Mouse (Mus musculus): ENCODE measurements around the gene Syne2.

- no peak for TF ChIP-seq CTCF (conservative IDR thresholded peaks at IDR 0.05; ENCODE audit: low read length)
- no peak for TF ChIP-seq NANOG (IDR thresholded peaks at IDR 0.05; ENCODE audit: borderline replicate concordance, low read length)
Measured at GRCm38 (mm10) chr12:75904068-75904467, 86.1 kb downstream of the Syne2 start.

Data from E14TG2a.4 (cell line).